Mouse (Mus musculus) heart, adult 2 months (tissue): ENCODE measurements around the gene Gm5580. TPM values are rescaled to one million over a fixed set of nuclear protein-coding genes. Genes with fewer than 3 reads are reported as not detected.
"Not testable (repeated sequence)": the region's sequence is repeated elsewhere in the genome, so short reads cannot be mapped to it uniquely, and the experiment has no call there.

Source experiments
- DNase-seq, 2 experiments: peaks; one replicate each; pipeline ENCODE4 v3.0.0; 2021
- H3K27ac ChIP-seq: fragments of 200-600 bp; 2 replicates; pipeline ENCODE4 v1.8.1; 2022
- H3K27me3 ChIP-seq: fragments of 200-500 bp; 2 replicates; pipeline ENCODE4 v1.6.1; 2012; ENCODE audit warnings: mild to moderate bottlenecking, low read length, inconsistent platforms, mixed read lengths; ENCODE audit not compliant: control insufficient read depth, insufficient read depth
- H3K36me3 ChIP-seq: fragments of 200-500 bp; 2 replicates; pipeline ENCODE4 v1.6.1; 2012; ENCODE audit warnings: low read length, inconsistent platforms; ENCODE audit not compliant: control insufficient read depth, insufficient read depth
- H3K4me1 ChIP-seq: fragments of 200-500 bp; 2 replicates; pipeline ENCODE4 v1.6.1; 2011; ENCODE audit warnings: low read length; ENCODE audit not compliant: control insufficient read depth, insufficient read depth
- H3K4me3 ChIP-seq: fragments of 200-600 bp; 2 replicates; pipeline ENCODE4 v1.8.1; 2022
- H3K79me2 ChIP-seq: fragments of 200-500 bp; replicated peaks from 2 replicates; pipeline ENCODE4 v1.6.1; 2012; ENCODE audit warnings: mild to moderate bottlenecking, inconsistent platforms, low read length, moderate library complexity, mixed read lengths; ENCODE audit not compliant: control insufficient read depth, insufficient read depth
- H3K9ac ChIP-seq: fragments of 200-500 bp; 2 replicates; pipeline ENCODE4 v1.6.1; 2012; ENCODE audit warnings: low read depth, mild to moderate bottlenecking, control low read depth, inconsistent platforms, low read length, mixed read lengths
- CTCF ChIP-seq: fragments of 200-600 bp; IDR thresholded peaks from 2 replicates; pipeline ENCODE4 v1.8.1; 2022; ENCODE audit warnings: antibody characterized with exemption, mild to moderate bottlenecking, moderate library complexity
- EP300 ChIP-seq: fragments of 200-500 bp; IDR thresholded peaks from 2 replicates; pipeline ENCODE4 v1.6.1; 2011; ENCODE audit warnings: low read depth, low read length, control low read depth; ENCODE audit not compliant: insufficient read depth
- POLR2A ChIP-seq: fragments of 200-500 bp; IDR thresholded peaks from 2 replicates; pipeline ENCODE4 v1.6.1; 2011; ENCODE audit warnings: mild to moderate bottlenecking, low read depth, low read length, control low read depth; ENCODE audit not compliant: insufficient read depth
- WGBS: fragments of 180-500 bp; shearing (Covaris S2); methylation state at CpG from one replicate; pipeline ENCODE4 v1.1.7; 2018; 5-methylcytosine and 5-hydroxymethylcytosine counted together
- intact Hi-C: fragments of 180-260 bp; cut with DNase I; formaldehyde crosslinking; loops from one replicate; pipeline ENCODE4 v1.15.1; 2025
- polyA plus RNA-seq: library from polyadenylated mRNA; depleted of rRNA; stranded (reverse); fragments of >200 nt; gene quantifications from 2 replicates; pipeline ENCODE4 v1.2.3, GENCODE M21; 2012; rRNA removed
- total RNA-seq, 2 experiments: library from RNA; stranded (reverse); gene quantifications; 2 replicates each; pipeline ENCODE4 v1.2.3; 2021

Gene Gm5580
- total and polyA plus RNA-seq, 3 experiments = 0.12 to 2.3 (median 1.3) TPM

GRCm38 (mm10) chr6:116554952-116555351 lies 4.0 kb downstream of the Gm5580 start:
- 59% methylated on average over 3 of the region's 3 CpGs for WGBS
- no peak overlapping the region for H3K4me3 ChIP-seq
- H3K9ac ChIP-seq = no peak overlapping the region
- no peaks in the 10 kb centered on the region for H3K4me1 ChIP-seq
- H3K79me2 ChIP-seq = no peaks in the 10 kb centered on the region
- no peaks in the 10 kb centered on the region for H3K27me3 ChIP-seq
- no peaks in the 10 kb centered on the region for H3K36me3 ChIP-seq
- no peak for TF ChIP-seq CTCF
- TF ChIP-seq POLR2A = no peak
- TF ChIP-seq EP300 = no peak
- H3K27ac ChIP-seq = no peak overlapping the region
- no peak for DNase-seq
- intact Hi-C loops = no loop called here

GRCm38 (mm10) chr6:116569834-116570233 lies 18.9 kb downstream of the Gm5580 start:
- Histone ChIP-seq H3K4me1 (no peaks in the 10 kb centered on the region), H3K4me3 (no peak overlapping the region), H3K27ac (no peak overlapping the region), H3K27me3 (no peaks in the 10 kb centered on the region), H3K9ac (no peak overlapping the region), H3K36me3 (no peaks in the 10 kb centered on the region), H3K79me2 (no peaks in the 10 kb centered on the region)
- intact Hi-C loops = loop anchor here (5.0 kb wide), 2 partner anchors 143 to 558 kb away; no protein-coding TSS in a partner anchor
- 18% methylated on average over 3 of the region's 3 CpGs for WGBS
- TF ChIP-seq POLR2A (no peak), CTCF (peak; percentile 77), EP300 (no peak)
- no peak for DNase-seq

GRCm38 (mm10) chr6:116584095-116584494 lies 33.2 kb downstream of the Gm5580 start, which contains the start of gene Olfr215:
Gene Olfr215, minus strand, starts transcription at chr6:116584195.
- H3K4me1 ChIP-seq = no peaks in the 10 kb centered on the region
- H3K4me3 ChIP-seq = no peak within 1 kb of the TSS
- no peak within 1 kb of the TSS for H3K9ac ChIP-seq
- H3K79me2 ChIP-seq = no peaks in the 10 kb centered on the region
- H3K27me3 ChIP-seq = no peaks in the 10 kb centered on the region
- WGBS = 76% methylated on average over 4 of the region's 4 CpGs
- no peak within 1 kb of the TSS for H3K27ac ChIP-seq
- TF ChIP-seq CTCF (no peak), POLR2A (no peak), EP300 (no peak)
- no peak for DNase-seq
- no peaks in the 10 kb centered on the region for H3K36me3 ChIP-seq
- intact Hi-C loops = no loop called here

GRCm38 (mm10) chr6:116600969-116601368 lies 50.0 kb downstream of the Gm5580 start:
- intact Hi-C loops, H3K4me3 ChIP-seq: not testable (repeated sequence)

More at GRCm38 (mm10) chr6:116600969-116601368, 50.0 kb downstream of the Gm5580 start:
- H3K4me1 ChIP-seq, H3K79me2 ChIP-seq, H3K9ac ChIP-seq, H3K27me3 ChIP-seq, H3K27ac ChIP-seq, H3K36me3 ChIP-seq, DNase-seq: not testable (repeated sequence)

Other genes with a start within 250 kb of the Gm5580 start
- 10 to 100 TPM; 38.4 to 43.9 TPM for gene March8, start 213.1 kb upstream of the Gm5580 start, total RNA-seq
- gene March8, start 213.1 kb upstream of the Gm5580 start, polyA plus RNA-seq = 27.8 and 46.2 TPM in 2 replicates
- 10 to 100 TPM; 14.3 to 16.4 TPM for gene Alox5, start 90.0 kb upstream of the Gm5580 start, total RNA-seq
- gene Alox5, start 90.0 kb upstream of the Gm5580 start, polyA plus RNA-seq = 6.6 and 12.2 TPM in 2 replicates
- not detected for gene Olfr211, start 62.0 kb upstream of the Gm5580 start, total RNA-seq
- not detected in 2 replicates for gene Olfr211, start 62.0 kb upstream of the Gm5580 start, polyA plus RNA-seq
- not detected for gene Olfr212, start 44.6 kb upstream of the Gm5580 start, total RNA-seq
- not detected in 2 replicates for gene Olfr212, start 44.6 kb upstream of the Gm5580 start, polyA plus RNA-seq
- not detected for gene Olfr213, start 12.7 kb upstream of the Gm5580 start, total RNA-seq
- not detected in 2 replicates for gene Olfr213, start 12.7 kb upstream of the Gm5580 start, polyA plus RNA-seq
- not detected for gene Olfr214, start 3.1 kb downstream of the Gm5580 start, total RNA-seq
- not detected in 2 replicates for gene Olfr214, start 3.1 kb downstream of the Gm5580 start, polyA plus RNA-seq
- not detected for gene Olfr215, start 33.1 kb downstream of the Gm5580 start, total RNA-seq
- gene Olfr215, start 33.1 kb downstream of the Gm5580 start, polyA plus RNA-seq = not detected in 2 replicates
- 10 to 100 TPM; 14.8 to 19.2 TPM for gene Zfp422, start 77.9 kb downstream of the Gm5580 start, total RNA-seq
- 13.1 and 27.8 TPM in 2 replicates for gene Zfp422, start 77.9 kb downstream of the Gm5580 start, polyA plus RNA-seq
- 10 to 100 TPM; 53.5 to 86.1 TPM for gene Depp1, start 99.5 kb downstream of the Gm5580 start, total RNA-seq
- gene Depp1, start 99.5 kb downstream of the Gm5580 start, polyA plus RNA-seq = 32.7 and 53.0 TPM in 2 replicates
- gene Rassf4, start 122.8 kb downstream of the Gm5580 start, total RNA-seq = 1 to 10 TPM; 5.8 TPM
- 6.4 and 8.9 TPM in 2 replicates for gene Rassf4, start 122.8 kb downstream of the Gm5580 start, polyA plus RNA-seq
- under 1 TPM; 0.03 to 0.05 TPM for gene Tmem72, start 165.8 kb downstream of the Gm5580 start, total RNA-seq
- gene Tmem72, start 165.8 kb downstream of the Gm5580 start, polyA plus RNA-seq = under 0.01 TPM in 2 replicates